Mouse (Mus musculus): ENCODE results near the gene Srpk3. TPM values are rescaled to one million over a fixed set of nuclear protein-coding genes. Genes with fewer than 3 reads are reported as not detected.

Gene Srpk3
- polyA plus RNA-seq, 1 experiment from 2014 or later = 2.9 TPM

DNA sequence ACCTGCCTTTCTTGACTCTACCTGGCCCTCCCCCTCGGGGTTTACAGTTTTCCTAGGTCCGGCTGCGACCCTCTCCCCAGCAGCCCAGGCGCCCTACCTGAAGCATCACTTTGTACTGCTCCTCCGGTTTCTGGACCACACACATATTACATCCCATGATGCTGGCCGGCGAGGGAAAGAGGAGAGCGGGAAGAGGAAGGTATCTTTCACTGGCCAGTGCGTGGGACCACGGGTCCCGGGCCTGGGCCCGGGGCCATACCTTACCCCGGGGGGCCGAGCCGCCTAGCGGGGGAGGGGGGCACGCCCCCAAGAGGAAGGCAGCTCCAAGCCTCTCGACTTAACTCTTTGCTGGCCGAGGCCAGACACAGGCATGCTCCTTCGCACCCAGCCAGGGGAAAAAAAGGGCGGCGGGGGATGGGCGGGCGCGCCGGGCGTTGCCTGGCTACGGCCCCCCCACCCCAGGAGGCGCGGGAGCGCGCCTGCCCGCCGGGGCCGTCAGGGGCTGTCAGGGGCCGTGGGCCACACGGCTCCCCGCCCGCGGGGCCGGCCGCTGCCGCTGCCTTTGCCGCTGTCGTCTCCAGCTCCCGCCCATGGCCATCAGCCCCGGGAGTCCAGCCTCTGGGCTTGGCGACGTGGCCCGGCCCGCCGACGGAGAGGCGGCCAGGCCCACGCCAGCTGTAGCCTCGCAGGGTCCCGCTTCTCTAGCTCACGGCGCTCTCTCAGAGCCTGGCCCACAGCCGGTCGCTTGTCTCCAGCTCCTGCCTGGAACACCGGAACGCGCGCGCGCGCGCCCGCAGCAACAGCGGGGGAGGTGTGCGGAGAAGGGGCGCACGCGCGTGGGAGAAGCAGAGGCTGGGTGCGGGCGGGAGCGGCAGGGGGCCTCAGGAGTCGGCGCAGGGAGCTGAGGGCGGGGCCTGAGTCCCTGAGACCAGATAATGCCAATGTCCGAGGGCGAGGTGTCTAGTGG is 50.3 kb downstream of the Srpk3 start, which contains the start of gene Pdzd4:
Gene Pdzd4, minus strand, starts transcription at position 785 of the 967 bp plus-strand sequence.
- 0 out of 2 replicates have a peak, but pooled peaks have one; percentile 7 for ATAC-seq (ENCODE audit: low read depth)
- Histone ChIP-seq H3K27me3 (ENCODE audit: control insufficient read depth, insufficient read depth, low read depth, low read length) (peaks cover 33% of the 10 kb centered on the region), H3K4me2 (ENCODE audit: low read depth, low read length) (peak within 1 kb of the TSS; percentile 61), H3K9ac (ENCODE audit: low read depth, low read length) (peak within 1 kb of the TSS; percentile 28; the same call in 1 of the 2 replicates), H3K4me3 (ENCODE audit: low read depth, low read length) (peak within 1 kb of the TSS; percentile 47), H3K27ac (ENCODE audit: low read length) (no peak within 1 kb of the TSS), H3K9me3 (replicated peaks; ENCODE audit: control insufficient read depth, low read length) (no peaks in the 10 kb centered on the region), H3K4me1 (ENCODE audit: control insufficient read depth, low read depth, low read length) (no peaks in the 10 kb centered on the region), H3K36me3 (ENCODE audit: control insufficient read depth, insufficient read depth) (no peaks in the 10 kb centered on the region)
- WGBS (ENCODE audit: insufficient replicate concordance) = 24% methylated on average over 65 of the region's 84 CpGs

Other genes starting within 250 kb of the Srpk3 start
- gene Dusp9, start 135.0 kb upstream of the Srpk3 start, polyA plus RNA-seq (2015; fragmentation: Nextera tagmentation; extraction: Ambion mirVana) = 21.3 and 21.5 TPM in 2 replicates
- 1.5 and 1.6 TPM in 2 replicates for gene Pnck, start 114.3 kb upstream of the Srpk3 start, polyA plus RNA-seq (2015; fragmentation: Nextera tagmentation; extraction: Ambion mirVana)
- gene Slc6a8, start 101.3 kb upstream of the Srpk3 start, polyA plus RNA-seq (2015; fragmentation: Nextera tagmentation; extraction: Ambion mirVana) = 0.12 and 0.50 TPM in 2 replicates
- gene Bcap31, start 58.2 kb upstream of the Srpk3 start, polyA plus RNA-seq (2015; fragmentation: Nextera tagmentation; extraction: Ambion mirVana) = 129 and 137 TPM in 2 replicates
- gene Abcd1, start 57.8 kb upstream of the Srpk3 start, polyA plus RNA-seq (2015; fragmentation: Nextera tagmentation; extraction: Ambion mirVana) = 8.0 and 8.1 TPM in 2 replicates
- gene Plxnb3, start 17.3 kb upstream of the Srpk3 start, polyA plus RNA-seq (2015; fragmentation: Nextera tagmentation; extraction: Ambion mirVana) = 0.23 and 0.47 TPM in 2 replicates
- 111 and 112 TPM in 2 replicates for gene Idh3g, start 12.5 kb downstream of the Srpk3 start, polyA plus RNA-seq (2015; fragmentation: Nextera tagmentation; extraction: Ambion mirVana)
- 158 and 167 TPM in 2 replicates for gene Ssr4, start 12.6 kb downstream of the Srpk3 start, polyA plus RNA-seq (2015; fragmentation: Nextera tagmentation; extraction: Ambion mirVana)
- gene Pdzd4, start 50.6 kb downstream of the Srpk3 start, polyA plus RNA-seq (2015; fragmentation: Nextera tagmentation; extraction: Ambion mirVana) = 0.02 and 0.08 TPM in 2 replicates
- 0.08 and 0.25 TPM in 2 replicates for gene Avpr2, start 117.7 kb downstream of the Srpk3 start, polyA plus RNA-seq (2015; fragmentation: Nextera tagmentation; extraction: Ambion mirVana)
- 0.16 and 0.35 TPM in 2 replicates for gene L1cam, start 121.7 kb downstream of the Srpk3 start, polyA plus RNA-seq (2015; fragmentation: Nextera tagmentation; extraction: Ambion mirVana)
- 6.6 and 7.7 TPM in 2 replicates for gene Arhgap4, start 147.5 kb downstream of the Srpk3 start, polyA plus RNA-seq (2015; fragmentation: Nextera tagmentation; extraction: Ambion mirVana)
- gene Naa10, start 147.5 kb downstream of the Srpk3 start, polyA plus RNA-seq (2015; fragmentation: Nextera tagmentation; extraction: Ambion mirVana) = 69.0 and 70.6 TPM in 2 replicates
- gene Renbp, start 156.4 kb downstream of the Srpk3 start, polyA plus RNA-seq (2015; fragmentation: Nextera tagmentation; extraction: Ambion mirVana) = 21.3 and 24.6 TPM in 2 replicates
- 28.0 and 31.1 TPM in 2 replicates for gene Hcfc1, start 192.0 kb downstream of the Srpk3 start, polyA plus RNA-seq (2015; fragmentation: Nextera tagmentation; extraction: Ambion mirVana)
- gene Irak1, start 249.5 kb downstream of the Srpk3 start, polyA plus RNA-seq (2015; fragmentation: Nextera tagmentation; extraction: Ambion mirVana) = 19.9 and 25.7 TPM in 2 replicates

Data from liver, embryonic 16.5 days (tissue).